Mouse (Mus musculus): Measurements from ENCODE around the gene Ptprm.

DNA sequence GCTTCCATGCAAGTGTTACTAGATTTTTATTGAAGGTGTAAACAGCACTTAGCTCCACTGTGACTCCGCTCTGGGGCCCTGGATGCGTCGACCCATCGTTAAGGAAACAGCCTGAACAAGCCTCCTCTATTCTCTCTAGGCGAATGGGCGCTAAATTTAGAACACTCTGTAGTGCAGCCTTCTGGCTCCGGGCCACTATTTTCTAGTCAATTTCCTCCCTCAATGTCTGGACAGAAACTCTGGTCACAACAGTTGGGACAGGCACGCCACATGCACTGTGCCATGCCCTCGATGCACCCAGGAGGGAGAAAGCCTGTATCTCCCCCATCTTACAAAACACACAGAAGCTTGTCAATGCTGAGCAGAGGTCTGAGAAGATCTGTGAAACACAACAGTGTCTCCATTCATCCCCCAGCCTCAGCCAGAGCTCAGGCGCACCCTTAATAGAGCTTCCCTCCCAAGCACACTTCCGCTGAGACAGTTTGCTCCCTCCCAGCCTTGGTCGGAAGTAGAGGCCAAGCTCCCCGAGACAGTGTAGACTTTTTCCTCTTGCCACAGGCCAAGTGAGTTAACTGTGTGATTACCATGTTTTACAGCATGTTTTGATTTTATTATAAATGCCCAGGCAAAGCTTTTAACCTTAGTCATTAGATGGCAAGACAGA is 220.7 kb downstream of the Ptprm start:
- TF ChIP-seq POLR2A (IDR thresholded peaks at IDR 0.05; ENCODE audit: low read depth, low read length) (no peak), CTCF (IDR thresholded peaks at IDR 0.05; ENCODE audit: borderline replicate concordance, insufficient read depth, low read length) (no peak)

Measured in embryonic fibroblast, embryonic 13.5 days (primary cell).